Mouse (Mus musculus) cerebellum, adult 2 months (tissue): ENCODE measurements around the gene Uckl1.

Source experiments
- CTCF ChIP-seq: fragments of 200-500 bp; IDR thresholded peaks from 2 replicates; pipeline ENCODE4 v1.5.1; 2011; ENCODE audit warnings: low read depth, mild to moderate bottlenecking, control low read depth, low read length, moderate library complexity, borderline replicate concordance; ENCODE audit not compliant: insufficient read depth
- POLR2A ChIP-seq: fragments of 200-500 bp; IDR thresholded peaks from 2 replicates; pipeline ENCODE4 v1.6.1; 2011; ENCODE audit warnings: low read length, control low read depth, borderline replicate concordance; ENCODE audit not compliant: insufficient read depth

- peak; percentile 78 for TF ChIP-seq POLR2A
- TF ChIP-seq CTCF = 0 out of 2 replicates have a peak, but pooled peaks have one; percentile 1
Observed at GRCm38 (mm10) chr2:181598454-181599351, 14.0 kb upstream of the Uckl1 start, which contains the start of gene Samd10.
